Mouse (Mus musculus) C2C12 (cell line): ENCODE data around the gene Tsnax. TPM values are rescaled to one million over a fixed set of nuclear protein-coding genes. Genes with fewer than 3 reads are reported as not detected.

Experiments used
- H3K27me3 ChIP-seq: one replicate; pipeline ENCODE4 v1.6.1; 2011; ENCODE audit not compliant: control insufficient read depth, insufficient read depth, insufficient read length
- H3K36me3 ChIP-seq: one replicate; pipeline ENCODE4 v1.6.1; 2011; ENCODE audit not compliant: control insufficient read depth, insufficient read depth
- H3K4me3 ChIP-seq: one replicate; pipeline ENCODE4 v1.5.1; 2011; ENCODE audit warnings: mild to moderate bottlenecking, control low read depth; ENCODE audit not compliant: poor library complexity, insufficient read depth, severe bottlenecking
- H3K79me2 ChIP-seq: one replicate; pipeline ENCODE4 v1.6.1; 2011; ENCODE audit not compliant: control insufficient read depth, insufficient read depth
- H3K79me3 ChIP-seq: one replicate; pipeline ENCODE4 v1.6.1; 2011; ENCODE audit warnings: low read depth, control low read depth
- H3ac ChIP-seq: one replicate; pipeline ENCODE3; 2011; ENCODE audit warnings: low read depth; ENCODE audit not compliant: control insufficient read depth, insufficient read length
- CEBPB ChIP-seq: IDR thresholded peaks from one replicate; pipeline ENCODE4 v1.6.1; 2011; ENCODE audit warnings: low read depth, mild to moderate bottlenecking, control low read depth, moderate library complexity
- CTCF ChIP-seq: IDR thresholded peaks from one replicate; pipeline ENCODE4 v1.5.1; 2011; ENCODE audit not compliant: control insufficient read depth, insufficient read depth, insufficient read length
- FOSL1 ChIP-seq: IDR thresholded peaks from one replicate; pipeline ENCODE4 v1.8.0; 2011; ENCODE audit warnings: mild to moderate bottlenecking, low read length; ENCODE audit not compliant: poor library complexity, insufficient read depth, severe bottlenecking
- MAX ChIP-seq: IDR thresholded peaks from one replicate; pipeline ENCODE4 v1.6.1; 2011; ENCODE audit warnings: mild to moderate bottlenecking, control low read depth
- MYOD1 ChIP-seq: IDR thresholded peaks from one replicate; pipeline ENCODE4 v1.6.1; 2011; ENCODE audit warnings: low read depth; ENCODE audit not compliant: control insufficient read depth, insufficient read length
- MYOG ChIP-seq: IDR thresholded peaks from one replicate; pipeline ENCODE4 v1.6.1; 2011; ENCODE audit not compliant: control insufficient read depth, insufficient read length; ENCODE audit errors: extremely low read depth
- USF1 ChIP-seq: IDR thresholded peaks from one replicate; pipeline ENCODE4 v1.6.1; 2011; ENCODE audit warnings: low read depth, mild to moderate bottlenecking, control low read depth, moderate library complexity
- polyA plus RNA-seq: library from polyadenylated mRNA; unstranded; fragments of >200 nt; fragmentation: generic; extraction: Trizol; gene quantifications from one replicate; pipeline ENCODE4 v1.2.1, GENCODE M21; 2012; ENCODE audit warnings: missing spikeins

The Tsnax gene
- polyA plus RNA-seq, 1 experiment, result 50.9 TPM

GRCm38 (mm10) chr8:125067596-125067960 lies 54.8 kb downstream of the Tsnax start:
- no peaks in the 10 kb centered on the region for H3K36me3 ChIP-seq
- H3K27me3 ChIP-seq, result peaks cover 3% of the 10 kb centered on the region
- TF ChIP-seq MAX (no peak), USF1 (no peak), FOSL1 (no peak)
- H3ac ChIP-seq, result no peak overlapping the region
- no peaks in the 10 kb centered on the region for H3K79me3 ChIP-seq
- H3K79me2 ChIP-seq, result no peaks in the 10 kb centered on the region
- no peak overlapping the region for H3K4me3 ChIP-seq

- Histone ChIP-seq H3K27me3 (peaks cover 3% of the 10 kb centered on the region), H3K36me3 (no peaks in the 10 kb centered on the region), H3K79me3 (no peaks in the 10 kb centered on the region), H3ac (no peak overlapping the region), H3K79me2 (no peaks in the 10 kb centered on the region), H3K4me3 (no peak overlapping the region)
- TF ChIP-seq MYOD1, result no peak
- no peak for TF ChIP-seq MAX
- TF ChIP-seq FOSL1, result no peak
- TF ChIP-seq CTCF, result no peak
- no peak for TF ChIP-seq CEBPB
- TF ChIP-seq MYOG, result no peak
- no peak for TF ChIP-seq USF1
These were observed 55.5 kb downstream of the Tsnax start for GRCm38 (mm10) chr8:125068146-125068905.

- no peaks in the 10 kb centered on the region for H3K36me3 ChIP-seq
- TF ChIP-seq MYOG (no peak), CEBPB (no peak), CTCF (no peak), FOSL1 (no peak), MAX (no peak), MYOD1 (no peak), USF1 (no peak)
- no peak overlapping the region for H3ac ChIP-seq
- H3K27me3 ChIP-seq, result peaks cover 8% of the 10 kb centered on the region
- H3K79me2 ChIP-seq, result no peaks in the 10 kb centered on the region
- no peaks in the 10 kb centered on the region for H3K79me3 ChIP-seq
- H3K4me3 ChIP-seq, result no peak overlapping the region
These were observed 56.5 kb downstream of the Tsnax start for GRCm38 (mm10) chr8:125069304-125069703.

- H3K79me2 ChIP-seq, result no peaks in the 10 kb centered on the region
- no peak overlapping the region for H3ac ChIP-seq
- H3K27me3 ChIP-seq, result peaks cover 12% of the 10 kb centered on the region
- no peak overlapping the region for H3K4me3 ChIP-seq
- TF ChIP-seq MYOG (no peak), USF1 (peak; percentile 15)
- H3K36me3 ChIP-seq, result no peaks in the 10 kb centered on the region
- H3K79me3 ChIP-seq, result no peaks in the 10 kb centered on the region
These were observed 56.9 kb downstream of the Tsnax start for GRCm38 (mm10) chr8:125069733-125070132.

- H3K79me2 ChIP-seq, result no peaks in the 10 kb centered on the region
- H3K79me3 ChIP-seq, result no peaks in the 10 kb centered on the region
- H3K4me3 ChIP-seq, result no peak overlapping the region
- H3K36me3 ChIP-seq, result no peaks in the 10 kb centered on the region
- TF ChIP-seq MYOG (no peak), USF1 (no peak), CTCF (no peak), CEBPB (no peak)
- H3ac ChIP-seq, result no peak overlapping the region
- peaks cover 44% of the 10 kb centered on the region for H3K27me3 ChIP-seq
These were observed 61.3 kb downstream of the Tsnax start for GRCm38 (mm10) chr8:125074141-125074540.

- no peak overlapping the region for H3ac ChIP-seq
- no peaks in the 10 kb centered on the region for H3K79me3 ChIP-seq
- no peak overlapping the region for H3K4me3 ChIP-seq
- TF ChIP-seq CEBPB, result no peak
- no peak for TF ChIP-seq MAX
- no peak for TF ChIP-seq USF1
- TF ChIP-seq CTCF, result no peak
- no peak for TF ChIP-seq FOSL1
- TF ChIP-seq MYOG, result no peak
- TF ChIP-seq MYOD1, result no peak
- no peaks in the 10 kb centered on the region for H3K79me2 ChIP-seq
- H3K27me3 ChIP-seq, result peaks cover 44% of the 10 kb centered on the region
- H3K36me3 ChIP-seq, result no peaks in the 10 kb centered on the region
These were observed 61.8 kb downstream of the Tsnax start for GRCm38 (mm10) chr8:125074581-125074980.
